Mouse (Mus musculus) cerebellum, adult 18-20 months (tissue): ENCODE data around the gene Jmjd6.
A peak's percentile ranks its signal among the peaks of the same experiment; 100 is the strongest.

Experiments
- DNase-seq, 2 experiments: peaks; one replicate each; pipeline ENCODE4 v3.0.0; 2021

Jmjd6 gene

DNA sequence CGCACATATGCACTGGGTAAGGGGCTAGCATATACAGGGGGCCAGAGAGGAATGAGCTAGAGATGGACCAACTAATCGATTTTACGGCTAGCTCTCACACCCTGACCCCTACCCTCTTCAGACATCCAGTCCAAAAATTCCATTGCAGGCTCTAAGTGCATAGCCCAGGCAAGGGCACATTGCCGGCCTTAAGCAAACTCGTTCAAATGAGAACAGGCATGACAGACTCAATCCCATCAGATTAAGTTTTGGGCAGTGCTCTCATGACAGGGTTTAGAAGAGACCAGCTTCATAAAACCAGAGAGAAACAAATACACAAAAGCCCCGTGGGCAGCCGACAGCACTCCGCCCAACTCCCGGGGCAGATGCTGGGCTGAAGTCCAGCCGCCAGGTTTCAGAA lies 21.0 kb downstream of the Jmjd6 start:
- no peak for DNase-seq

DNA sequence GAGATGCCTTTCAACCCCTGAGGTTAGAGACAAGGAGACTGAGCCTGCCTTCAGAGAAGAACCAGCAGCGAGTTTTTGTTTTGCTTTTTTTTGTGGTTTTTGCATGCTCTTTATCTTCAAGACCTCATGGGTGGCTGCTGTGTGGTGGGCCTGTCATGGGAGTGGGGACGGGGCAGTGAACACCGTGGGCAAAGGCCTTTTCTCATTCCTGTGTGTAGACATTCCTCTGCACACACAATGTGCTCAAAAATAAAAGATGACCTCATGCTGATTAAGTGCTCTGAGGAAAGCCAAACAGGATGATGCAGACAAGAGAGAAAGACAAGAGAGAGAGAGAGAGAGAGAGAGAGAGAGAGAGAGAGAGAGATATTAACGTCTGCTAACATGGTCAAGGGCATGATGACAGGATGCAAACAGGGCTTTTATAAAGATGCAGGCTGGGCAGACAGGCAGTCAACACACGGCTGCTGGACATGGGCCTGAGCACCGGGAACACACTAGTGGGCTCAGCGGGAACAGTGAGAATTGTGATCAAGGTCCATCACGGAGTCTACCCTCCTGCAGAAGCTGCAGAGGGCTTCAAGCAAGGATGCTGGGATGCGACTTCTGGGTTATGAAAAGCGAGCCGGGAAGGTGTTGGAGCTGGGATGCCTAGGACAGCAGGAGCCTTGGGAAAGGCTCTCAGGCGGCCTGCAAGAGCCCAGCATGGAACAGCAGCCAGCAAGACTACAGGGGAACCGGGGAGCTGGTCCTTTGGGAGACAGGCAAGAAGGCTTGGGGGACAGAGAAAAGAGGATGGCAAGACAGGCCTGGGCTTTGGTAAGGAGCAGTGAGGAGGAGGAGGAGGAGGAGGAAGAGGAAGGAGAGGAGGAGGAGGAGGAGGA lies 21.9 kb downstream of the Jmjd6 start:
- DNase-seq: no peak

DNA sequence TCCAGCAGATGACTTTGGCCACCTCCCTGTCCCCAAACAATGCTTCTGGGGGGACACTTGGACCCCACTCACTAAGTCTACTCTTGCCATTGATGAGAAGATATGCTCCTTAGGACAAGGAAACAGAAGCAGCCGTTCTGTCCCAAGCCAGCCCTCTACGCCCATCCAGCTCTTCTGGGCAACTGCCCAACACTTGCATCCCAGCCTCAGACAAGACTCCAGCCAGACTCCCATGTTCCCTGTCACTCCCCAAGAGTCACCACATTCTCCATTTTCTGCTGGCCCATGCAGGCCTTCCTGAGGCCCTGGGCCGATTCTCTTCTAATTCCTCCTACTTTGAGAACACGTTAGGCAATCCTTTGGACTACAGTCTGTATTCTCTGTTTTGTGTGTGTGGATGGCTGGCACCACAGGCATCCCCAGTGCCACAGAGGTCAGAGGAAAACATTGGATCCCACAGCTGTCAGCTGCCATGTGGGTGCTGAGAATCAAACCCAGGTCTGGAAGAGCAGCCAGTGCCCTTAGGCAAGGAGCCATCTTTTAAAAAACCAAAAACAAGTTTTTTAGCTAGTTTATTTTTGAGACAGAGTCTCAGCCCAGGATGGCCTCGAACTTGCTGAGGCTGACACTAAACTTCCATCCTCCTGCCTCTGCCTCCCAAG lies 23.2 kb downstream of the Jmjd6 start:
- no peak for DNase-seq

DNA sequence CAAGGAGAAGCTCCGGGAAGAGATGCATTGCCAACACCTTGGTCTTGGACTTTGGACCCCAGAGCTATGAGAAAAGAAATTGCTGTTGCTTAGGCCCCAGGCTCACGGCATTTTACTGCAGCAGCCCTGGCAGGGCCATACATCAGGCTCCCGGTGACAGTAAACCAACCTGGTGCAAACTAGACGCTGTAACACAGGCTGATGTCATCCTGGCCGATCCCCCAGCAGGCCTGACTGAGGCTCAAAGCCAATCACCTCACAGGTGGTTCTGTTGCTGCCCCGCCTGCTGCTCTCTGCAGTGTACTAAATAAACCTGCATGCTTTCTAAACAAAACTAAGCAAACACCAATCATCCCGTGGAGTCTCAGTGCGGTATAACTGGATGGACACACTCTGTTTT lies 24.5 kb downstream of the Jmjd6 start:
- DNase-seq: peak; percentile 49 to 62

DNA sequence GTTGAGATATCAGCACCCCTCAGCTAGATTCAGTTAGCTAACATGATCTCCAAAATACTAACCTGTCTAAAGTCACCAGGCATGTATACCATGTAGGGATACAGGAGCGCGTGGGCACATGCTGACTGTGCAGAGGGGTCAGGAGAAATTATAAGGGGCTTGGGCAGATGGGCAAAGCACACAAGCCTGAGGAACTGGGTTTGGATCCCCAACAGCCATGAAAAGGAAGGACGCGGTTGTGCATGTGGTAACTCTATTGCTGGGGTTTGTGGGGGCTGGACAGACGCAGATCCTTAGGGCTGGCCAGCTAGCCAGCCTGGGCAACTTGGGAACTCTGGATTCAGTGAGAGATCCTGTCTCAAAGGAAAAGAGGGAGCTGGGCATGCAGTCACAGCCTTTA lies 25.7 kb downstream of the Jmjd6 start:
- DNase-seq: no peak

DNA sequence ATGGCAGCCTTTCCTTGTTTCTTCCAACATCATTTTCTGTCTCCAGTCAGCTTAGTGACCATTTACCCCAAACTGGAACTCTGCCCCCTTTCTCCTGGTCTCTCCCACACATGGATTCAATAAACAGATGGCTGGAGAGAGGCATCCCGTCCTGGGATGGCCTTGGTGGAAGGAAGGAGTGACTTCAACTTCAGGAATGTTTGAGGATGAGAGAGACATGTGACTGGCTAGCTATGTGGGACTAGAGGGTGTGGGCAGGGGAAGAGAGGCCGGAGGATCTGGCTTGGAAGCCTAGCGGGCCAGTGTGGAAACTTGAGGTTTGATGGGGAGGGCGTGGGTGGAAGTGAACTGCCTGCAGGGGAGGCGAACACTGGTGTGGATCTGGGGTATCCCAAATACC lies 26.5 kb downstream of the Jmjd6 start:
- DNase-seq: no peak

DNA sequence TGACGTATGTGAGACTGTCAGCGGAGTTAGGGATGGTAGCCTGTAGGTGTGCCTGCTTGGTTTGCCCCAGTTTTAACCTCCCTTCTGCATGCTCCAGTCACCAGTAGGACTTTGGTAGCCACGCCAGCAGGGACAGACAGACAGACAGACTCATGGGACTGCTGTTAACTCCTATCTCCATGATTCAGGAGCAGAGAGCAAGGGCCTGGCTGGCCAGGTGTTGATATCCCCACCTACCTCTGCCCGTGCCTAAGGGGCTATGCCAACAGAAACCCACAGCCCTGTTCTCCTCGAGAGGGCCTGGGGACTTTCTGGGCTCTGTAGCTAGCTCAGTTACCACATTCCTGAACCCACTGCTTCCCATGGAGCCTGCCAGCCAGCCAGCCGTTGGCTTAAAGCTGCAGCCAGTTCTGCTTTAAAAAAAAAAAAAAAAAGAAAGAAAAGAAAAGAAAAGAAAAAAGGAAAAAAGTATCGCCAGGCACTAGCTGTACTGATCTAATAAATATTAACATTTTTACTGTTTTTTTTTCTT lies 28.3 kb downstream of the Jmjd6 start:
- no peak for DNase-seq

DNA sequence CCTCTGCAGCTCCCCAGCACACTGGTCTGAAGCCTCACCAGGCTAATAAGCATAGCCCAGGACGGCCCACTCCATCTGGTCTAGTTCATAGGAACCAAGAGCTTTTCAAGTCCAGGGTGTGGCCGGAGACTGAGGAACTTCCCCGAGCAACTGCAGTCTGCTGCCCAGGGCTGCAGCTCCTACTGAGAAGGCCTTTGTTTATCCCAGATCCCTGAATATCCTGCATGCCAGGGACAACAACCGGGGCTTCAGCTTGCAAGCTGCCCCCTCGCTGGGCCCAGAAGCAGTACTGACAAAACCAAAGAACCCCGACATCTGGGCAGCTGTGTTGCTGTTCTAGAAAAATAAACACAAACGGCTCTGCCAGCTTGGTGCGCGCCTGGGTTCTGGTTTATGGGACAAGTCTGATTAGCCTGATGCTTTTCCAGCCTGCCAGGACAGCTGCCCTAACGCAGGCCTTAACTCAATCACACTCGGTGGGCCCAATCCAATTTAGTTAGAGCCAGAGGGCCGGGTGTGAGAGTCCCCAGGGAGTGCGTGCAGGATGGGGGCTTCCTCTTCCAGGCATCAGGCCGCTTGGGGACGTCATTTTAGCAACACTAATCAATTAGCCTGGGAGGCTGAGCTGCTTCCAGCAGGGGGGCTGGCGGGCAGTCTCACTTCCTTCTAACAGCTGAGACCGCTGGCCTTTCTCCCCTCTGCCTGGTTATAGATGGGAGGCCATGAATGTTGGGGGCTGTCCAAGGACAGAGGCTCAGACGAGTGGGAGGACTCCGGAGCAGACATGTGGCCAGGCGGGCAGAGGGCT lies 29.0 kb downstream of the Jmjd6 start:
- DNase-seq: no peak

DNA sequence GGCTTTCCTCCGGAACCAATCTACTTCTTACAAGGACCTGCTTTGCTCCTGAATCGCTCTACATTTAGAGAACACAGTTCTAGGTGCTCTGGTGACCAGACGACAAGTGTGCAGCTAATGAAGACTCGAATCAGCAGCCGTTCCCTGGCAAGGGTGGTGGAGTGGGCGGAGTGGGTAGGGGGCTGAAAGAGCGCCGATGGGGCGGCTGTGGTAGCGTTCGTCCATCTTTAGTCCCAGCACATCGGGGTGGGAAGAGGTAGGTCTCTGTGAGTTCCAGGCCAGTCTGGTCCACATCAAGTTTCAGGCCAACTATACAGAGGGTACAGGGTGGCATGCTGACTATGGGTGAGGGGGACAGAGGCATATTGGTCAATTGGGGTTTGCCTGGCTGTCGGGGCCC lies 29.6 kb downstream of the Jmjd6 start:
- no peak for DNase-seq

DNA sequence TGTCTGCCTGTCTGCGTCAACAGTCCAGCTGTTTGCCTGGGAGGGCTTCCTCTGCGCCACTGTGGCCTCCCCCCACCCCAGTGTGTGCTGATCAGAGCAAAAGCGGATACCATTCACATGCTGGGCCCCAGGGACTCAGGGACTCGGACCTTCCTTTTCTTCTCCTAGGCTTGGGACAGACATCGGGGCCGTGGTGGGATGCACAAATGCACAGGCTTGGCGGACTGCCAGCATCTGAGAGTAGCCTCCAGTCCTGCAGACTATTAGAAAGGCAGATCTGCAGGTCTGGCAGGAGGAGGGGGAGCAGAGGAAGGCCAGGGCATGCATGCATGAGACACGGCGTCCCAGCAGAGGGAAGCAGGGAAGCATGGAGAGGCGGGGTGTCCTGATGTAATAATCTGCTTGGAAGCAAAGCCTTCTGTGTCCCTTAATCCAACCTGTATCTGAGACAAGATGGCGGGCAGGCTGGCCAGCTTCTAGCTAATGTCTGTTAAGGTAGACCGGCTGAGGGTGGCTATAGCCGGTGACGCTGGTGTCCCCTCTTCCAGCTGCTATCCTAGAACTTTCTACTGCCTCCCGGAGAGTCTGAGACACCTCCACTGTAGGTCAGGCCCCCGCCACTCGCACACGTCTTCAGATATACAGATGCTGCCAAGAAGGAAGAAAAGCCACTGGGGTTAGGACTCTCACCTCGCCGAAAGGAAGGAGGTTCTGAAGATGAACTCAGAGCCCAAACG lies 30.3 kb downstream of the Jmjd6 start:
- peak in 1 of 2 experiments; percentile 31 for DNase-seq

DNA sequence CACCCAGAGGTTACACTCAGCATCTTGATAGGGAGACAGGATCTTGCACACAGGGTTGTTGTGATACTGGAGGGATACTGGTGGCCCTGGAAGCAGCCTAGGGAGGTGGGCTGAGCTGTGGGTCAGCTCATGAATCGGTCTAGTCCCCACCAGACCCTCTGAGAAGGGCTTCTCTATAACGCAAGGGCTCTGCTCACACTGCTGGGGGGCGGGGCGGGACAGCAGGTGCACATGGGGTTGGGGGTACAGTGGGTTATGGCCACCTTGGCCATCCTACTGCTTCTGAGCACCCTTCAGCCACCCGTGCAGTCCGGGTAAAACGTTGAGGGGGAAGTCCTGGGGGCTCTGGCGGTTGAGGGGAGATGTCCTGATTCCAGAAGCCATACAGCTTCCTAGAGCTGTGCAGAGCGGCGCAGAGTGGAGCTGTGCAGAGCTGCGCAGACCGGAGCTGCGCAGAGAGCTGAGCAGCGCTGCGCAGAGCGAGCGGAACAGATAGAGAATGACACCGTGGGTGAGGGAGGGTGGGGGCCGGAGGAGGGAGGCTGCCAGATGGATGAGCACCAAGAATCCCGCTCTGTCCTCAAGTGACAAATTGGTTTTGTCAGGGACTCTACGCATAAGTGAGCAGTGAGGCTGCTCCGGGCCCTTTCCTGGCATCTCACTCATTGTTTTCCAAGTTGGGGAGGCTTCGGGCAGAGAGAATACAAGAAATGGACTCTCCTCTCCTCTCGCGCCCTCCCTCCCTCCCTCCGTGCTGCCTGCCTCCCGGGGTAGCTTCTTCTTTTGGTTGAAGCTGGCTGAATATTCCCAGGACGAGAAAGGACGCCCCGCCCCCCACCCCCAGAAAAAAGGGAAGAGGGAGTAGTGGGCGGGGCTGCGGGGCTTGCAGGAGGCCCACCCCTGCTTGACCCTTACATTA lies 32.0 kb downstream of the Jmjd6 start:
- peak; percentile 80 for DNase-seq

DNA sequence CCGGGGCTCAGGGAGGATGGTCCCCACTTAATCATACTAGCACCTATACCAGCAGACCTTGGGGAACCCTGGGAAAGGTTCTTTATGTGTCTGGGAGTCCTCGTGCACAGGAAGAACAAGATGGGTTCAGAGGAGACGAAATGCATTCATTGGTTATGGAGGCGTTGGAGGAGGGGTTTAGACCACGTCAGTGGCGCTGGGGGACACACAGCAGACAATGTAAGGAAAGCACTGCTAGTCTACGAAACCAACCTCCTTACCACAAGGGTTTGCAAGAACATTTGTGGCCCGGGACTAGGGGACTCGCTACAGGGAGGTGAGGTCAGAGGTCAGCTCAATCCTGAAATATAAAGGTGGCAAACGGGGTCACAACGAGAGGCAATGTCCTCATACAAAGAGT lies 32.7 kb downstream of the Jmjd6 start:
- DNase-seq: no peak

DNA sequence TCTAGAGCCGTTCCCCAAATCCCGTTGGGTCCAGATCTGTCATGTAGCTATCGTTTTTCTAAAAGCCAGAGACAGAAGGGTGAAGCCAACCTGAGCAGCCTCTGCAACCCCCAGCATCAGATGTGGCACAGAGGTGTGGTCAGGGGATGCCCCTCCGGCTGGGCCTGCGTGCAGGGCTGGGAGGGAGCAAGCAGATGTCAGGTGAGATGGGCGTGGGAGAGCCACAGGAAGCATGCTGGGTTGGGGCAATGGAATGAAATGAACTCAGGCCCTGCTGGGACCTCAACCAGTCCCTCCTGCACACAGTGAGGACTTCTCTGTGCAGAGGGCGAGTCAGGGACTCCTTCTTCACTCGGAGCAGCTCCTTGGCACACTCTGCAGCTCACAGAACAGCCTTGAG lies 33.7 kb downstream of the Jmjd6 start:
- DNase-seq: no peak

DNA sequence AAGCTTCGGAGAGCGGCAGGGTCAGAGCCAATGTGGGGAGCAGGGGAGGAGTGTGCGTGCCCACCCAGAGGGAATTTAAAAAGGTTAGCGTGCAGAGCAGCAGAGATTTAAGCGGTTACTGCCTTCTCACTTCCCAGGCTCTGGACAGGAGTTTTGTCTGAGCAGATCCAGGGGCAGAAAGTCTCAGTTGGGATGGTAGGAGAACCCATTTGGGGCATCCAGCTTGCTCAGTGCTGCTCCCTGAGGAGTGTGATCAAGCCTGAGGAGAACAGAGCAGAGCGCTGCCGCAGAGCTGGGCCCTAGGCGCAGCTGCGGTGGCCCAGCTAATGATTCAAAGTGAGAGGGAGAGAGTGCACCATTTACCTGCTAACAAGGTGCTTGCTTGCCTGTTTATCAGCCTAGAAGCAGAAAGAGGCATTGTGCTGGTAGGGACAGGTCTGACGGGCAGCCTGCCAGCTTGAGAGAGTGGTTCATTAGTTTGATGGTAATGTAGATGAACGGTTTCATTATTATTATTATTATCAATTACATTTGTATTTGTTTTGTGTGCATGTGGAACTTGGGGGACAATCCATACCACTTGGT lies 34.3 kb downstream of the Jmjd6 start:
- no peak for DNase-seq

DNA sequence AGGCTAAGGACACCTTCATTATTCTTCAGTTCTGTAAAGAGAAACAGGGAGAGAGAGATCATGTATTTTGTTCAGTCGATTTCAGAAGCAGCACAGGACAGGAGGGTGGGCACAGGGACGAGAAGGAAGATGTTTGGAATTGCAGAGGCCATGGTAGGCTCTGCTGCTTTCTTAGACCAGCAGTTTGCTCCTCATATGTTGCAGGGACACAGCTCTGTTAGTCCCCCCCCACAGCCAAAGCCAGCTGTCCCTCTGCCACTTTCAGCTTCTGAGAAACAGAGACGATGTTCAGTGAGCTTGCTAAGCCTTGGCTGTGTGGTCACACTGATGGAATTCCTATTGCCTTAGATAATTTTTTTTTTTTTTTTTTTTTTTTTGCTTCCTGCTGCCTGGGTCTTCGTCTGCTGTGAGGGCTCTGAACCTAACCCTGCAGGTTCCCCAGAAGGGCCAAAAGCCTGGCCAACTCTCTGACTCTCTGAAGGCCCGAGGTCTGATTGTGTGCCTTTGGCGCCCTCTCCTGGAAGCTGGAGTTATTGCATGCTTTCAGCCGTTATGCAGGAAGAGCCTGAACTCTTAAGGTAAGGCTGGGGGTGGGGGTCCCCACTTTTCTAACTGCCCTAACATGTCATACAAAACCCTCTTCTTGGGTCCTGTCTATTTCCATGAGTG lies 35.2 kb downstream of the Jmjd6 start:
- peak; percentile 89 to 91 for DNase-seq

DNA sequence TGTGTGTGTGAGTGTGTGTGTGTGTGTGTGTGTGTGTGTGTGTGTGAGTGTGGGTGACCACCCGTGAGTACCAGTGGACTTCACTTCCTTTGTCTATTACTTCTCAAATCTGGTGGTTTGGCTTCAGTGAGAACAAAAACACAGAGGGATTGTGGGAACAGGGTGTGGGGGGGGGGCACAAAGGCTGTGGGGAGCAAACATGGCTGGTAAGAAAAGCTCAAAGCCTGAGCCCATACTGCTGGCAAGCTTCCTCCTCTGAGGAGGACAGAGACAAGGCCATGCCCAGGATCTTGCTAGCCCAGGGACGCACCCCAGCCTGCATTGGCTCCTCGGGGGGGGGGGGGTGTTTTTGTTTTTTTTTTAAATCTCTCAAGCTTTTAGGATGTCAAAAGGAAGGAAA lies 35.7 kb downstream of the Jmjd6 start:
- DNase-seq: no peak

DNA sequence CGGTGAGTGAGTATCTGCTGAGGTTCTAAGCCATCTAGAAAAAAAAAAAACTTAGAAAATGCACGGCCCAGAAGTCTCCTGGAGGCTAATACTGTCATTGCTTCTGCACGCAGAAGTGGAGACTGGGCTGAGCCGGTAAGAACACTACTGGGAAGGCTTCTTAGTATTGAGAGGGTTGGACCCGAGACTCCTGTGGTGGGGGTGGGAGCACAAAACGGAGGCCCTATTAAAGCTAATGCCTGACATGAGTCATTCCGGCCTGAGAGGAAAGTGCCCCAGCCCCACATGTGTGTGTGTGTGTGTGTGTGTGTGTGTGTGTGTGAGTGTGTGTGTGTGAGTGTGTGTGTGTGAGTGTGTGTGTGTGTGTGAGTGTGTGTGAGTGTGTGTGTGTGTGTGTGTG lies 36.1 kb downstream of the Jmjd6 start:
- no peak for DNase-seq

DNA sequence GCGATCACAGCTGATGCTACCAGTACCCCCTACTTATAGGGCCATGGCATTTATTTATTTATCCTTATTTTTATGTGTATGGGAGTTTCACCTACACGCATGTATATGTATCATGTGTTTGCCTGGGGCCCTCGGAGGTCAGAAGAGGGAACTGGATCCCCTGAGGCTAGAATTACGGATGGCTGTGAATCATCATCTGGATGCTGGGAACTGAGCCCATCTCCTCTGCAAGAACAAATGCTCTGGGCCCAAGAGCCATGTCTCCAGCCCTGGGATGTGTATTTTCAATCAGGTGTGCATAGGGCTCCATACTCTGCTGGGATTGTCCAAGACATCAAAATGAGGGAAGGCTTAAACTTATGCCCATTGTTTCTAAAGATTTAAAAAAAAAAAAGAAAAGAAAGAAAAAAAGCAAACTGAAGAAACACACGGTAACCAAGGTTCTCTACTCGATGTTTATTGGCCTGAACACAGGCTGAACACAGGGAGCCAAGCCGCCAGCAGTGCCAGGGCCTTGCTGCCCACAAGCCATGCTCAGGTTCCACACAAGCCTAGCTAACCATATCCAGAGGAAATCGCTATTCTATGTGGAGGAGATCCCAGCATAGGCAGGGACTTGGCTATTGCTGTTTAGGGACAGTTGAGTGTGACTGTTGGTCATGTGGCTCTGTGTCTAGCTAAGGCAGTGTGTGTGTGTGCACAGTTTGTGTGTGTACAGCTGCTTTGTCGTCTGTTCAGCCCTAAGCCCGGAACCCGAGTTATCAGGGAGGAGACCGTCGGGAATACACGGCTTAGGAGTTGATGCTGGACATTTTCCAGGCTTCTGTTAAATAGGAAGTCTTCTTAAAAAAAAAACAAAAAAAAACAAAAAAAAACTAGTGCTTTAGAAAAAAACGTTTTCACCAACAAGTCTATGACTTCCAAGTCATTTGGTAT lies 36.8 kb downstream of the Jmjd6 start:
- no peak for DNase-seq

DNA sequence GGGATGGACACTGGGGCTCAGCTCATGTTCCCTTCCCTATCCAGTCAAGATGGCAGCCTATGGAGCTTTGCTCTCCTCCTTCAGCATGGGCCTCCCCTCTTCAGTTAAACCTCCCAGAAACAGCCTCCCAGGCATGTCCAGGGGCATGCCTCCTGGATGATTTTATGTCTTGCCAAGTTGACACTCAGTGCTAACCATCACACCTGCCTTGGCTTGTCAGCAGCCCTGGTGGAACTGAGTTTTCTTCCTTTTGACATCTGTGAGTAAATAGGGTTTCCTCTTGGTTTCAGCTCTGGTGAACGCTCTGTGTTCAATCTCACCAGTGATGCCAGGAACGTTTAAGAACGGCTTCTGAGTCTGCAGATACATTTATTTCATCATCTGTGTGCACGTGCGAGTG lies 40.5 kb downstream of the Jmjd6 start:
- no peak for DNase-seq
